In the genomic region with DNA sequence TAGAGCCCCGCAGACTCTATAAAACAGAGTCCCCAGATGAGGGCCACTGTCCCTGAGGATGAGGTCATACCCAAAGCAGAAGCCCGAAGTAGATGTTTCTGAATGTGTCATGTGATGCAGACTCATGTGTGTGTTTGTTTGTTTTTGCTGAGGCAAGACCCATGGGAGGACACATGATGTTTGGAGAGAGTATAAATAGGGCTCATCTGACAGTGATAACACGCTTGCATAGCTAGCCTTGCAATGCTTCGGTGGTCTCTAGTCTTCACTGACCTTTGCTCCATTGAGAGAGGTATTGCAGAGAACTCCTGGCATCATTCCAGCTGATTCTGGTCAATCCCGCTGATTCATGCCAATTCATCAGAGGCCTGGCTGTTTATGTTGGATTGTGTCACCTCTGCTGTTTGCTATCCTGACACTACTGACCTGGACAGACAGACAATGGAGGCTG, we compare ENCODE assay signal across 19 mouse cellular contexts.
DNase-seq lines count a peak whose midpoint lies in the region; ATAC-seq lines count a peak whose summit lies in the region.
"Had no signal": no experiment of that assay in that cellular context is flagged by ENCODE, and none has a peak within 500 bp of the region (broad histone marks: within the 10 kb centered on the region; RNA-seq: fewer than 3 reads in every experiment).

No protein-coding gene starts in this region.

- peak; percentile 59; the same call in 1 of the 2 replicates for ATAC-seq in intestine, embryonic 15.5 days
- no peak for ATAC-seq in CD4-positive, CD25-positive, alpha-beta regulatory T cell, adult 4 months
- ATAC-seq: midbrain, embryonic 15.5 days had no signal

- no peaks in the 10 kb centered on the region for H3K27me3 ChIP-seq in intestine, embryonic 15.5 days (replicated peaks)
- H3K27me3 ChIP-seq: embryonic facial prominence, embryonic 13.5 days; hindbrain, embryonic 12.5 days; limb, embryonic 12.5 days; midbrain, embryonic 15.5 days had no signal

- H3K36me3 ChIP-seq in intestine, embryonic 15.5 days = no peaks in the 10 kb centered on the region
- H3K36me3 ChIP-seq: embryonic facial prominence, embryonic 13.5 days; hindbrain, embryonic 12.5 days; limb, embryonic 12.5 days; midbrain, embryonic 15.5 days had no signal

- H3K27ac ChIP-seq in intestine, embryonic 15.5 days = no peak overlapping the region
- H3K27ac ChIP-seq: embryonic facial prominence, embryonic 13.5 days; hindbrain, embryonic 12.5 days; limb, embryonic 12.5 days; macrophage; midbrain, embryonic 15.5 days had no signal

- no peaks in the 10 kb centered on the region for H3K9me3 ChIP-seq in intestine, embryonic 15.5 days
- H3K9me3 ChIP-seq: embryonic facial prominence, embryonic 13.5 days; hindbrain, embryonic 12.5 days; limb, embryonic 12.5 days; midbrain, embryonic 15.5 days had no signal

- H3K4me3 ChIP-seq in intestine, embryonic 15.5 days (replicated peaks) = no peak overlapping the region
- H3K4me3 ChIP-seq: embryonic facial prominence, embryonic 13.5 days; hindbrain, embryonic 12.5 days; limb, embryonic 12.5 days; midbrain, embryonic 15.5 days had no signal

- no peaks in the 10 kb centered on the region for H3K4me1 ChIP-seq in intestine, embryonic 15.5 days (replicated peaks)
- H3K4me1 ChIP-seq: embryonic facial prominence, embryonic 13.5 days; limb, embryonic 12.5 days; midbrain, embryonic 15.5 days had no signal

- WGBS in intestine, embryonic 15.5 days = 49% methylated on average over 5 of the region's 5 CpGs

- no peak overlapping the region for H3K9ac ChIP-seq in intestine, embryonic 15.5 days
- H3K9ac ChIP-seq: embryonic facial prominence, embryonic 13.5 days; hindbrain, embryonic 12.5 days; limb, embryonic 12.5 days; lung, embryonic 14.5 days; midbrain, embryonic 15.5 days had no signal

- DNase-seq in retina, postnatal 1 day = peak; percentile 28
- DNase-seq in retina, embryonic 14.5 days (ENCODE audit: low spot score) = no peak
- DNase-seq in adrenal gland, adult 8-10 months = peak; percentile 12
- DNase-seq in thymus, postnatal 0 days (ENCODE audit: low spot score) = no peak
- DNase-seq in embryo, embryonic 10 days (ENCODE audit: low spot score) = no peak
- DNase-seq: cerebellum, adult 2 months; gastrocnemius, postnatal 25 days; kidney, adult 11 months; kidney, postnatal 25 days; layer of hippocampus, adult 9-11 months; lung, embryonic 14.5 days; right cerebral cortex, adult 18-20 months had no signal

- H3K4me2 ChIP-seq in intestine, embryonic 15.5 days (replicated peaks) = no peak overlapping the region
- H3K4me2 ChIP-seq: embryonic facial prominence, embryonic 13.5 days; hindbrain, embryonic 12.5 days; limb, embryonic 12.5 days; lung, embryonic 14.5 days; midbrain, embryonic 15.5 days had no signal

Comparison
In these comparisons a context has a peak if more than half of its experiments do, and no peak if none do; other contexts are left out.
1. DNase-seq: peak in retina, postnatal 1 day (single experiment) and adrenal gland, adult 8-10 months (single experiment); none in retina, embryonic 14.5 days (single experiment), thymus, postnatal 0 days (single experiment) and embryo, embryonic 10 days (single experiment).